Mouse (Mus musculus) lung, postnatal 14 days (tissue): ENCODE results near the gene Kif1a.
"Not testable (repeated sequence)": the region's sequence is repeated elsewhere in the genome, so short reads cannot be mapped to it uniquely, and the experiment has no call there.

ENCODE experiments used
- DNase-seq: peaks from one replicate; pipeline ENCODE4 v3.0.0; 2021

The Kif1a gene

DNA sequence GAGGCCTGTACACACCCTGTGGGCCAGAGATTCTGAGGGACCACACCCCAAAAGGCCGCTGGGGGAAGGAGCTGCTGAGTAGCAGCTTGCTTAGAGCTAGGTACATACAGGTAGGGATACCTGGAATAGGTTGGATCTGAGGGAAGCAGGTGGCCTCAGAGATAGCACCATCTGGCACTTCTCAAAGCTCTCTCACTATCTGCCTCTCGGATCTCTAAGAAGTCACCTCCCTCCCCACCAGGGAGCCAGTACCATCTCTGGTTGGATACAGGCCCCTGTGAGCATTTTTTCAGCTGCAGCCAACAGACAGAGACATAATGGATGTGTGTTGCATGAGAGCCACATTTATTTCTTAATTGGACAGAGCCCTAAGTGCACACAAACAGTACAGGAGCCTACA lies 86.6 kb downstream of the Kif1a start:
- no peak for DNase-seq

- peak; percentile 86 for DNase-seq
Measured at GRCm38 (mm10) chr1:93014460-93014859, 87.3 kb downstream of the Kif1a start.

DNA sequence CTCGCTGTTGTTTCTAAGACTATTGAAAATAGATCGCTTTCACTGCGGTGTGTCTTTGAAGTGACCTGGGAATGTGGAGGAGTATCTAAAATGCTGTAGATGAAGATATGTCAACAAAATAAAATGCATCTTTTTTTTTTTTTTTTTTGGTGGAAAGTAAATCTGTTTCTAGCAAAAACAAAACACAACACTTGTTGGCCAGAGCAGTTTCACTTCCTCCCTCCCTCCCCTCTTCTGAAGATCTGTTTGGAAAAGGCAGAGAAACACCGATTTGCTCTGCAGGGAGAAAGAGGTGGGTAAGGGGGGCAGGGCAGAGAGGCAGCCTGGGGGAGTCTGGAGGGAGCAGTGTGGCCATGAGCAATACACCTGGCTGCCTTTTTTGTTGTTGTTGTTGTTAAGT lies 88.4 kb downstream of the Kif1a start:
- no peak for DNase-seq

- no peak for DNase-seq
Measured at GRCm38 (mm10) chr1:93012103-93012585, 89.6 kb downstream of the Kif1a start.

- peak; percentile 39 for DNase-seq
Measured at GRCm38 (mm10) chr1:93010731-93011130, 91.0 kb downstream of the Kif1a start.

- peak; percentile 11 for DNase-seq
Measured at GRCm38 (mm10) chr1:93009196-93009595, 92.6 kb downstream of the Kif1a start.

DNA sequence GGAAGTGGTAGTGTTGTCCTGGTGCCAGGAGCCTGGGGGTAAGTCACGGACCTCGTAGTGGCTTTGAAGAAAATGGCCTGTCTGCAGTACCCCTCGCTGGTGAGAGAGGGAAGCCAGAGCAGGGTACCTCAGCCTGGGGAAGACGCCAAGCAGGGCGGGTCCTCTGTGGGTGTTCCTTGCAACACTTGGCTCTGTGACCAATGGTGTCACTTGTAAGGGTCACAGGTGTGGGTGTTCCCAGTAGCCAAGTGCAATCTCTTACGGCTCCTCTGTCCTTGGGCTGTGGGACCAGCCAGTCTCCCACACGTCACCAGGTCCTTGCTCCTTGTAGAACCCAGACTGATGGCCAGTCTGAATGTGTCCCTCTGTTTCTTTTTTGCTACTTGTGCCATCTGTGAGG lies 95.7 kb downstream of the Kif1a start, which contains the start of gene Aqp12:
Gene Aqp12, plus strand, starts transcription at position 274 of the 400 bp plus-strand sequence.
- DNase-seq: no peak

GRCm38 (mm10) chr1:92992880-92993279 lies 108.9 kb downstream of the Kif1a start:
- no peak for DNase-seq

DNA sequence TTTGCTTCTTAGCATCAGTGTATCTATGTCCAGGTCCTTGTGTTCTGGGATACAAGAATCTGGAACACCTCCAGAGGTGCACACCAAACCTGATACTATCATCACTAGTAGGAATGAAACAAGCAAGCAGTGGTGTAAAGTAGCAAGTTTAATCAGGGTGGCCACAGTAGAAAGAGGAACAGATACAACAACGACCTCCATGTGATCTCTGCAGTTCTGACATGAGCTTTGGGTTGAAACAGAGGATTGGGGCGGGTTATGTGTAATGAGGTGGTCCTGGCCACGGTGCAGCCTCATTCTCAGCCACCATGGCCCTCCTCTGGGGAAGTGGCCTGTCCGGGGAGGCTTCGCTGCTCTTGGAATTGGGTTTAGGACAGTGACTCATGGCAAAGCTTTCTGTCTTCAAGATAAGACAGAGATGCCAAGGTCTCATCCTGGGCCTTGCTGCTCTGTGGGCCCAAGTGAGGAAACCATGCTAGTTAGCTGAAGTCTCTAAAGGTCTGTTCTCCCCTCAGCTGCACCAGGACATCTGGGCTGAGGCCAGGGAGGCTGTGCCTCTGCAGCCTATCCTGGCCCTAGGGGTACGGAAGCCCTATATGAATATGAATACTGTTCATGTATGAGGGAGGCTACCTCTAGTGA lies 109.4 kb downstream of the Kif1a start:
- no peak for DNase-seq

GRCm38 (mm10) chr1:92989891-92990290 lies 111.9 kb downstream of the Kif1a start:
- no peak for DNase-seq

DNA sequence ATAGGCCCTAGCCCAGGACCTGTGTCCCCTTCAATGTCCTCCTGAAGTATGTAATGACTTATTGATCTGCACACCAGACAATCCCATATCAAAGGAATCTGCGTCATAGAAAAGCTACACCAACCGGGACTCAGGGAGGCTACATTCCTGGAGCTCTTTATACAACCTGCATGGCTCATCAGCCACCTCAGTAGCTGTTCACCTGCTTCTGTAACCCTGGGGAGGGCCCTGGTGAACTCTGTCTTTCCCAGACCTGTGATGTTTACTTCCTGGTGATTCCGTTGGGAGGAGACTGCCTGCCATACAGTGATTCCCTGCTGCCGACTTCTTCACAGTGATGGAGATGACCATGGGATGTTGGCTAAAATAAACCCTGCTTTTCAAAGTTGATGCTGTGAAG lies 112.9 kb downstream of the Kif1a start:
- no peak for DNase-seq

- DNase-seq: no peak
Measured at GRCm38 (mm10) chr1:92984999-92985398, 116.8 kb downstream of the Kif1a start.

GRCm38 (mm10) chr1:92982931-92983605 lies 118.7 kb downstream of the Kif1a start:
- no peak for DNase-seq

GRCm38 (mm10) chr1:92981056-92981845 lies 120.5 kb downstream of the Kif1a start:
- DNase-seq: peak; percentile 49

GRCm38 (mm10) chr1:92979073-92979602 lies 122.6 kb downstream of the Kif1a start:
- DNase-seq: no peak

GRCm38 (mm10) chr1:92978645-92979044 lies 123.1 kb downstream of the Kif1a start:
- DNase-seq: no peak

DNA sequence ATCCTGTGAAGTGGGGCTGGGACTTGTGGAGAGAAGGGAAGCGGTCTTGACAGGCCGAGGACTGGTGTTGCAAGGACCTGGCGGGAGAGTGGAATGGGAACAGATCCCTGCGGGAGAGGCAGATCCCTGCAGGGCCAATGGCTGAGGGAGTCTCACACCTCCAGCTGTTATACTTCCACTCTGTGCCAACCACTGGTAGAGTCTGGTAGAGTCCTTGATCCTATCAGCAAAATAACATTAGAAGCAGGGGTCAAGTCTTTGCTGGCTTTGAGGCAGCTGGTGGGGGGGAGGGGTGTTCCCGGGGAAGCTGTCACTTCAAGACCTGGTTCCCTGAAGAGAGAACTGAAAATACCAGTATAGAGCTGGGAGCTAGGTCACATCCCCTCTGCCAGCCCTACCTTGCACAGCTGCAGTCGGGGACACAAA lies 125.6 kb downstream of the Kif1a start:
- peak; percentile 49 for DNase-seq

DNA sequence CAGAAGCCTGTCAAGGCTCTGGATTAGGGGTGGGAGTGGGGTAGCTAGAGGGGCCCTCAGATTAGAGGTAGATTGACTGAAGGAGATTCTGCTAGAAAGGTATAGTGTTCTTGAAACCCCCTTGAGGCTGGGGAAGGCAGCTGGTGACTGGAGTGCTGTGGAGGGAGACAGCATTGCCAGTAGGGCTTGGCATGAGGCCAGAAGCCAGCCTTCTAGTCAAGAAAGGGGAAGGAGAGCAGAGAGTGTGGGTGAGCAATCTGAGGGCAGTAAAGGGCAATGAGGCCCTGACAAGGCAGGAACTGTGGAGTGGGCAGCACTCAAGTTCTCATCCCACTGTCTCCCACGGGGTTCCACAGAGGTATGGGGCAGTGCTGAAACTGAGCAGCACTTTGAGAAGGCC lies 128.9 kb downstream of the Kif1a start:
- DNase-seq: peak; percentile 62

DNA sequence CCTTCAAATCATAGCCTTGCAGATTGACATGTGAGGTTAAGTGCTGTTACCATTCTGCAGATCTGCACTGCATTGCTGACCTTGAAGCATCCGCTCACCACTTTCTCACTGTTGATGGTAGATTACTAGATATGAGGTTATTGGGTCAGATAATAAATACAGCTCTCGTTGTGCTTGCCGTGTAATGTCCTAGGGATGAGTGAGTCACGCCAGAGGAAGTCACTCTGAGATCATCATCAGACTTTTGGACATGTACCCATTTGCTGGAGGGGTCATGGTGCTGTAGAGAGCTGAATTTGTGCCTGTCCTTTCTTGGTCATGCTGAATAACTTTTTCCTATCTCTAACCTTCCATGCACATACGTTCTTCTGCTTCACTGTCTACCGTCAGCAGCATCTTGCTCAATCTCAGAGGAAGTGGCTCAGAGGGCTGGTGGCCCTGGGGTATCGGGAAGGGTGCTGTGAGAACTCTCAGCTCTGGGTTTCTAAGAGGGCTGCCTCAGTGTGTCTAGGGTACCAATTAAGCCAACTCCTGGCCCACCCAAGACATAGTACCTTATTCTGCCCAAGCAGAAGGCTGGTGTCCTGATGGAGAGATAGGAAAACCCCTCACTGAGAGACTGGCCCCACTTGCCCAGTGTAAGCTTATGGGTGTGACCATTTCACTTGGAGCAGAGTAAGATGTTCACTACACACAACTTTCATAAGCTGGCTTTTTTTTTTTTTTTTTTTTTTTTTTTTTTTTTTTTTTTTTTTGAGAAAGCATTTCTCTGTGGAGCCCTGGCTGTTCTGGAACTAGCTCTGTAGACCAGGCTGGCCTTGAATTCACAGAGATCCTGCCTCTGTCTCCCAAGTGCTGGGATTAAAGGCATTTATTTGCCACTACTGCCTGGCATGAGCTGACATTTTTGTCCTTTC lies 129.6 kb downstream of the Kif1a start:
- no peak for DNase-seq

DNA sequence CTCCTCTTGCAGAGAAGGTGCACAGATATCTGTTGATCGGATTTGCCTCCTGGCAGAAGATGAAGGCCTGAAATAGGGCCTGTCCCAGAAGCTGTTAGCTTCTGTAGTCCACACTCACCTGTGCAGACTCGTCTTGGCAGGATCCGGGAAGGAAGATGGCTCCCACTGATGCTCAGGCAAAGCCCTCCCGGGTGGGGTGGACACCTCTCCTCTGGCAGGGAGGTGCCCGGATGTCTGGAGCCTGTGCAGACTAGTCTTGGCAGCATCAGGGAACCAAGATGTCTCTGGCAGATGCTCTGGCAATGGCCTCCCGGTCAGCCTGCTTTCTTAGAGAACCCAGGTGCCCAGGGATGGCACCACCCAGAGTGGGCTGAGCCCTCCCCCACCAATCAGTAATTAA lies 131.0 kb downstream of the Kif1a start:
- not testable (repeated sequence) for DNase-seq
